Mouse (Mus musculus) kidney, postnatal 14 days (tissue): ENCODE data around the gene Zfp324.

Experiments used
- DNase-seq: peaks from one replicate; pipeline ENCODE4 v3.0.0; 2022; ENCODE audit warnings: mixed read lengths

Gene Zfp324

DNA sequence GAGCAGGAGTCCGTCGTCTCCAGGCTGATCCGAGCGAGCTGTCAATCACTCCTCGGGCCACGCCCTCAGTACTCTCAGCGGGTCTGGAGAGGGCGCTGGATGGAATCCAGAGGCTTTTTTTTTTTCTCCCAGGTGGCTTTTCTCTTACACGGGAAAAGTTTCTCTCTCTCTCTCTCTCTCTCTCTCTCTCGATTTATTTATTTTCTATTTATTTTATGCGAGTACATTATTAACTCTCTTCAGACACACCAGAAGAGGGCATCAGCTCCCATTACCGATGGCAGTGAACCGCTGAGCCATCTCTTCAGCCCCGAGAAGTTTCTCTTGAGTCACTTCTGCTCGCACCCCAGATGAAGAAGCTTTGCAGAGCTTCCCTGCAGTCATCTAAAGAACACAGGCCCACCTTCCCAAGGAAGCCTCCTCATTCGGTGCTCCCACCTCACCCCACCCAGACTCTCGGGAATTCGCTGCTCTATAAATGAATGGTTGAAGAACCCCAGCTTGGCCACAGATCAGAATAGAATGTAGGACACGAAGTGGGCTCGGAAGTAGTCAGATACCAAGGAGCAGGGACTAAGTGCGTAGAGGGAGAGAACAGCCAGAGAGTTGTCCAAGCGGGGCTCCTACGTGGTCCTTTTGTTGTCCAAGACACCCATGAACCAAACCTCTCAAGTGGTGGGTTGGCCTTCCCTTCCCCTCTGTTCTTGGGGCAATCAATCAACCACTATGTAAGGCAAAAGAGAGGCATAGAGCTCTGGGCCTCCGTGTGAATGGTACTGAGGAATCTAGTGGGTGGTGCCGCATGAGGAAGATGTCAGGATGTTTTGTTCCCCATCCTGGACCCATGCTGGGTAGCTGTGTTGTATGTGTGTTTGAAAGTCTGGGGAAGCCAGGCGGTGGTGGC lies 44.6 kb downstream of the Zfp324 start, which contains the start of gene Zbtb45:
TSS of gene Zbtb45 (minus strand) at position 30 of the 904 bp plus-strand sequence.
- no peak for DNase-seq

DNA sequence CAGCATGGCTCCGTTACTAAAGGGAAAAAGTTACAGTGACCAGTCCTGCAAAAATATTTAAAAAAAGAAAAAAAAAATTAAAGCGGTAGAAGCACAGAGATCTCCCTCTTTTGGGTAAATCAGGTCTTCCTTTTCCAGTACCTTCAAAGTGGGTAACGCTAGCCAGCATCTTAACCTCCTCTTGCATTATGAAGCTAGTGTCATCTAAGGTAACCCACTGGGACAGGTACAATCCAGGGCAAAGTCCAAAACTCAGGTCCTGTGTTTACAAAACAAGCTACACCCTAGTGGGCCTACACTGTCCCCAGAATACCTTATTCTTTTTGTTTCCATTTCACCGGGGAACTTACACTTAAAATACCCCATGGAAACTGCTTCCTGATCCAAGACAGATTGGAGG lies 48.0 kb downstream of the Zfp324 start:
- DNase-seq, result no peak

DNA sequence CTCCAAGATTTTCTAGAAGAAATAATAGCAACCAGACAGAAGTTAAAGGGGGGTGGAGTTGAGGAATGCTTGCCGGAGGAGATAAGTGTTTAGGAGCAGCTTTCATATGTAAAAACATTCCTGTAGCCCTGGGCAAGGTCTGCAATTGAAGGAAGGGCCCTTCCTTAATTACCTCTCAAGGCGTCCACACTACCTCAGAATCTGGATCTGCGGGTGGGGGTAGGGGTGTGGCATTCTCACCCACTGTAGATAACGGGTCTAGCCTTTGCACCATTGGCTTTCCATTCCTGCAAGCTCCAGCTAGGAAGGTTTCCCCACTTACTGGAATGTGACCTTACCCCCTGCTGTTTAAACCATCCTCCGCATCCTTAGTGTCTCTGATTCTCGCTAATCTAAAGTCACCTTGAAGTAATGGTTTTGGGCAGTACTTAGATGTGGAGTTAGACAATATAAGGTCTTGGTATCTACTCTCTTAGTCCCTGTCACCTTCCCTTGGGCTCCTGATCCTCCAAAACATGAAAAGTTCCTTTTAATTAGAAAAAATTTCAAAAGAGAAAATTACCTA lies 48.7 kb downstream of the Zfp324 start:
- DNase-seq, result no peak

DNA sequence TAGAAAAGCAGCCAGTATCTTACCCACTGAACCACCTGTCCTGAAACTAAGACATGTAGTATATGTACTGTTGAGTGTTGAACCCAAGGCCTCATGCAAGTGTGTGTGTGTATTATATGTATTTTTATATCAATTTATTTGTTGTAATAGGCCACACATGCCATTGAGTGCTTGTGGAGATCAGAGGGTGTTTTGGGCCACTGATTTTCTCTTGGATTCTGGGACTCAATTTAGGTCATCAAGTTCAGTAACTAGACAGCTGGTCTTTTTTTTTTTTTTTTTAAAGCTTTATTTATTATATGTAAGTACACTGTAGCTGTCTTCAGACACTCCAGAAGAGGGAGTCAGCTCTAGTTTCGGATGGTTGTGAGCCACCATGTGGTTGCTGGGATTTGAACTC lies 49.6 kb downstream of the Zfp324 start:
- no peak for DNase-seq

DNA sequence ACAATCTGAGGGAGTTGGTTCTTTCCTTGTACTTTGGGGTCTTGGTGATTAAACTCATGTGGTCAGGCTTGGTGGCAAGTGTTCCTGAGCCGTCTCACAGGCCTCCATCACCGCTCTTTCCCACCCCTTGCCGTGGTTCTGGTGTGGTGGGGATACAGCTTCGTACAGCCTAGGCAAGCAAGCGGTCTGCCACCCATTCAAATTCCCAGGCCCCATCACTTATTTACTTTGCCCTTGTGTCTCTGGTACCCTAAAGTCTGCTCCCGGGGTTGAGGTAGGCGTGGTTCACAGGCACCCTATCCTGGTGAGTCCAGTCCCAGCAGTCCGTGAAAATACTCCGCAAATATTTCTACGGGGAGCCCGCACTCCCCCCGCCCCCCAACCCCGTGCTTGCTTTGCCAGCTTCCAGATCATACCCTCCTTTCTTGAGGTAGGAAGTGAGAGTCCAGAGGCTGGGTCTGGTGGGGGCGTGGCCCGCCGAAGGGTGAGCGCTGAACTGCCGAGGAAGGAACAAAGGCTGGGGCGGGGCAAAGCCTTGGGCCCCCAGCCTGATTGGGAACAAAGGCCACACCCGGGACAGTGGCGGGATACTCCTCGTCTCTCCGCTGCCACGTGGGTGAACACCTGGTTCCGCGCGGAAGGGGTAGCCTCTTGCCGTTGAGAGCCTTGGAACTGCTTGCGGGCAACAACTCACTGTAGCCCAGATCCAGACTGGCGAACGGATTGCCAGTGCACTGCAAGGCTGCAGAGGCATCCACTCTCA lies 57.3 kb downstream of the Zfp324 start:
- DNase-seq, result peak; percentile 87
